Comparison of ENCODE assay signal across 8 mouse cellular contexts in the genomic region with DNA sequence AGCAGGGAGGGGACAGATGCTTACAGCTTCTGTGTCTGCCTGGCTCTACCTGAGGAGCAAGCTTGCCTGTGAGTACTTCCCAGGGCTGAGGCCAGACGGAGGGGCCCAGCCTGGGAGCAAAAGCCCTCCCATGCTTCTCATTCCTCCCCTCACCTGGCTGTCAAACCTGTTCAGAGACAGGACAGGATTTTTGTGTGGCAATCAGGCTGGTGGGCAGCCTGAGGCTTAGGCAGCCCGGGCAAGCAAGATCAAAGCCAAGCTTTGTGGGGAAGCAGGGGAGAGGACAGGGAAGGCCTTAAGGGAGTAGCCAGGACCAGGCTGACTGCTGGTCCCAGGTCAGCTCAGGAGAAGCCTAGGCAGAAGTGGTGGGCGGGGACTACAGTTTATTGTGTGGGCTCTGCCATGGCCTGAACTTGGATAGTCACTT. TPM values are rescaled to one million over a fixed set of nuclear protein-coding genes. Genes with fewer than 3 reads are reported as not detected.
DNase-seq lines count a peak whose midpoint lies in the region; ATAC-seq and TF ChIP-seq lines count a peak whose summit lies in the region.

No protein-coding gene starts in this region.

- no peak overlapping the region for H3K4me3 ChIP-seq in C2C12 (ENCODE audit: insufficient read depth, poor library complexity, severe bottlenecking)
- H3K4me3 ChIP-seq in forebrain, postnatal 0 days (ENCODE audit: low read depth, low read length) = no peak overlapping the region

- peak overlapping the region; percentile 30; the same call in 1 of the 2 replicates for H3K27ac ChIP-seq in forebrain, postnatal 0 days (ENCODE audit: low read depth, low read length)

- no peak for TF ChIP-seq CTCF in C2C12 (IDR thresholded peaks at IDR 0.05; ENCODE audit: control insufficient read depth, insufficient read depth, insufficient read length)
- TF ChIP-seq CTCF in forebrain, postnatal 0 days (IDR thresholded peaks at IDR 0.05; ENCODE audit: low read depth) = no peak

- no peaks in the 10 kb centered on the region for H3K36me3 ChIP-seq in C2C12 (ENCODE audit: control insufficient read depth, insufficient read depth)
- H3K36me3 ChIP-seq in forebrain, postnatal 0 days (ENCODE audit: insufficient read depth) = no peaks in the 10 kb centered on the region

- H3K4me1 ChIP-seq in forebrain, postnatal 0 days (ENCODE audit: insufficient read depth) = 0 out of 2 replicates have a peak, but pooled peaks cover 7% of the 10 kb centered on the region

- H3K4me2 ChIP-seq in forebrain, postnatal 0 days (ENCODE audit: low read depth) = no peak overlapping the region

- no peaks in the 10 kb centered on the region for H3K79me2 ChIP-seq in C2C12 (ENCODE audit: control insufficient read depth, insufficient read depth)

- WGBS in forebrain, postnatal 0 days = 54% methylated on average over 3 of the region's 3 CpGs

- no peaks in the 10 kb centered on the region for H3K27me3 ChIP-seq in C2C12 (ENCODE audit: control insufficient read depth, insufficient read depth, insufficient read length)
- no peaks in the 10 kb centered on the region for H3K27me3 ChIP-seq in forebrain, postnatal 0 days (ENCODE audit: insufficient read depth, low read length)

- DNase-seq in heart, adult 11 months = peak; percentile 92
- DNase-seq in heart, adult 8-10 months (ENCODE audit: low spot score) = no peak
- no peak for DNase-seq in forebrain, postnatal 0 days
- DNase-seq in lung, postnatal 10 days = peak; percentile 47
- DNase-seq in retina, embryonic 14.5 days (ENCODE audit: low spot score) = no peak
- no peak for DNase-seq in adrenal gland, postnatal 4 days (ENCODE audit: low spot score in 2 of 2)
- DNase-seq in embryo, embryonic 11 days = no peak

- no peak for ATAC-seq in forebrain, postnatal 0 days

- H3K9ac ChIP-seq in forebrain, postnatal 0 days = no peak overlapping the region

- H3ac ChIP-seq in C2C12 (ENCODE audit: control insufficient read depth, insufficient read length, low read depth) = peak overlapping the region; percentile 47

- H3K79me3 ChIP-seq in C2C12 (ENCODE audit: low read depth) = no peaks in the 10 kb centered on the region

- H3K9me3 ChIP-seq in forebrain, postnatal 0 days (ENCODE audit: low read length) = no peaks in the 10 kb centered on the region

TF ChIP-seq in C2C12, 6 proteins besides CTCF, POLR2A, EP300 and RAD21:
- TF ChIP-seq MYOG (IDR thresholded peaks at IDR 0.05; ENCODE audit: control insufficient read depth, extremely low read depth, insufficient read length) (no peak), MAX (IDR thresholded peaks at IDR 0.05) (no peak)

RNA-seq across cellular contexts. Expression of a gene that starts 32.7 kb away (rescaled TPM):
- total RNA-seq in heart, adult 8-10 months (2022) = 1 to 10 TPM in 1 of 4 experiments, under 1 TPM in 3; 0.38 to 2.0 (median 0.60) TPM
- 0.08 TPM for polyA plus RNA-seq in C2C12 (2012; fragmentation: generic; extraction: Trizol)
- total RNA-seq in forebrain, postnatal 0 days (2014; rRNA removed) = 1.2 and 2.0 TPM in 2 replicates
- 0.21 and 0.47 TPM in 2 replicates for polyA plus RNA-seq in forebrain, postnatal 0 days (2015; fragmentation: Nextera tagmentation; extraction: Ambion mirVana)
- total RNA-seq in adrenal gland, postnatal 4 days (2021) = 10 to 100 TPM; 11.4 to 12.6 TPM

RNA-seq across cellular contexts. Expression of a gene that starts 58.5 kb away (rescaled TPM):
- 10 to 100 TPM; 14.0 to 21.4 (median 15.6) TPM for total RNA-seq in heart, adult 8-10 months (2022)
- polyA plus RNA-seq in C2C12 (2012; fragmentation: generic; extraction: Trizol) = 11.2 TPM
- 27.9 and 31.7 TPM in 2 replicates for total RNA-seq in forebrain, postnatal 0 days (2014; rRNA removed)
- 32.9 and 44.9 TPM in 2 replicates for polyA plus RNA-seq in forebrain, postnatal 0 days (2015; fragmentation: Nextera tagmentation; extraction: Ambion mirVana)
- total RNA-seq in adrenal gland, postnatal 4 days (2021) = 10 to 100 TPM; 26.6 to 32.0 TPM

Comparison
In these comparisons a context has a peak if more than half of its experiments do, and no peak if none do; other contexts are left out.
1. DNase-seq: peak in heart, adult 11 months (single experiment) and lung, postnatal 10 days (single experiment); none in heart, adult 8-10 months (single experiment), forebrain, postnatal 0 days (single experiment), retina, embryonic 14.5 days (single experiment), adrenal gland, postnatal 4 days (0 of 2) and embryo, embryonic 11 days (single experiment).